In genomic region chr6:128134196-128134924, GRCm38 (mm10) we compare ENCODE assay signal across 8 mouse cellular contexts. TPM values are rescaled to one million over a fixed set of nuclear protein-coding genes. Genes with fewer than 3 reads are reported as not detected.
DNase-seq lines count a peak whose midpoint lies in the region; ATAC-seq and TF ChIP-seq lines count a peak whose summit lies in the region.

No protein-coding gene starts in this region.

- H3K9ac ChIP-seq in lung, embryonic 16.5 days (ENCODE audit: low read length), result peak overlapping the region; percentile 39; the same call in 1 of the 2 replicates
- H3K9ac ChIP-seq in heart, embryonic 13.5 days, result peak overlapping the region; percentile 68
- no peak overlapping the region for H3K9ac ChIP-seq in neural tube, embryonic 15.5 days (replicated peaks)

- H3K27ac ChIP-seq in lung, embryonic 16.5 days (ENCODE audit: low read length), result peak overlapping the region; percentile 85
- peak overlapping the region; percentile 84 for H3K27ac ChIP-seq in heart, embryonic 13.5 days (replicated peaks)
- no peak overlapping the region for H3K27ac ChIP-seq in neural tube, embryonic 15.5 days (replicated peaks)

- WGBS in lung, embryonic 16.5 days, result 33% methylated on average over 8 of the region's 8 CpGs
- 35% methylated on average over 8 of the region's 8 CpGs for WGBS in lung, adult 2 months
- 37% methylated on average over 8 of the region's 8 CpGs for WGBS in heart, embryonic 13.5 days
- 27% methylated on average over 8 of the region's 8 CpGs for WGBS in neural tube, embryonic 15.5 days

- no peaks in the 10 kb centered on the region for H3K27me3 ChIP-seq in lung, embryonic 16.5 days (ENCODE audit: control insufficient read depth, insufficient read depth, low read depth, low read length)
- no peaks in the 10 kb centered on the region for H3K27me3 ChIP-seq in heart, embryonic 13.5 days (replicated peaks)
- H3K27me3 ChIP-seq in neural tube, embryonic 15.5 days (replicated peaks), result no peaks in the 10 kb centered on the region

- intact Hi-C loops in left cerebral cortex, postnatal 10 days (cut with DNase I), result no loop called here

- ATAC-seq in lung, embryonic 16.5 days (ENCODE audit: low read depth), result peak; percentile 19; the same call in 1 of the 2 replicates
- no peak for ATAC-seq in heart, embryonic 13.5 days (ENCODE audit: extremely low read depth, insufficient number of reproducible peaks, low FRiP score, low TSS enrichment)
- 0 out of 2 replicates have a peak, but pooled peaks have one; percentile 3 for ATAC-seq in neural tube, embryonic 15.5 days (ENCODE audit: low FRiP score)

- no peak for TF ChIP-seq POLR2A in lung, adult 2 months (IDR thresholded peaks at IDR 0.05; ENCODE audit: borderline replicate concordance, extremely low read depth, low read depth, low read length)

- peak overlapping the region; percentile 27; the same call in 1 of the 2 replicates for H3K4me2 ChIP-seq in lung, embryonic 16.5 days (ENCODE audit: low read depth, low read length)
- H3K4me2 ChIP-seq in heart, embryonic 13.5 days, result no peak overlapping the region
- H3K4me2 ChIP-seq in neural tube, embryonic 15.5 days, result no peak overlapping the region

- DNase-seq in lung, adult 2 months, result no peak
- DNase-seq in kidney, postnatal 10 days, result peak; percentile 67
- no peak for DNase-seq in thymus, postnatal 36 days
- no peak for DNase-seq in urinary bladder, postnatal 25 days (ENCODE audit: low spot score)
- DNase-seq in left cerebral cortex, postnatal 10 days (ENCODE audit: extremely low spot score in 1 of 2, low spot score in 2 of 2), result no peak

- H3K36me3 ChIP-seq in lung, embryonic 16.5 days (ENCODE audit: control insufficient read depth, insufficient read depth, low read length), result 0 out of 2 replicates have a peak, but pooled peaks cover 1% of the 10 kb centered on the region
- H3K36me3 ChIP-seq in heart, embryonic 13.5 days, result peaks cover 5% of the 10 kb centered on the region; the same call in 1 of the 2 replicates
- no peaks in the 10 kb centered on the region for H3K36me3 ChIP-seq in neural tube, embryonic 15.5 days

- no peaks in the 10 kb centered on the region for H3K9me3 ChIP-seq in lung, embryonic 16.5 days (ENCODE audit: control insufficient read depth, low read length)
- no peaks in the 10 kb centered on the region for H3K9me3 ChIP-seq in heart, embryonic 13.5 days
- no peaks in the 10 kb centered on the region for H3K9me3 ChIP-seq in neural tube, embryonic 15.5 days (replicated peaks)

- no peak for TF ChIP-seq CTCF in lung, adult 2 months (IDR thresholded peaks at IDR 0.05; ENCODE audit: insufficient read depth, low read length)

- peaks cover 47% of the 10 kb centered on the region for H3K4me1 ChIP-seq in lung, embryonic 16.5 days (replicated peaks; ENCODE audit: control insufficient read depth, insufficient read depth, low read length)
- H3K4me1 ChIP-seq in lung, adult 2 months (ENCODE audit: control insufficient read depth, insufficient read depth, low read length), result peaks cover 46% of the 10 kb centered on the region
- H3K4me1 ChIP-seq in heart, embryonic 13.5 days, result peaks cover 66% of the 10 kb centered on the region
- peaks cover 19% of the 10 kb centered on the region for H3K4me1 ChIP-seq in neural tube, embryonic 15.5 days

- H3K4me3 ChIP-seq in lung, embryonic 16.5 days (ENCODE audit: low read length), result no peak overlapping the region
- no peak overlapping the region for H3K4me3 ChIP-seq in lung, adult 2 months (replicated peaks; ENCODE audit: extremely low read depth, low read depth, low read length)
- no peak overlapping the region for H3K4me3 ChIP-seq in heart, embryonic 13.5 days
- H3K4me3 ChIP-seq in neural tube, embryonic 15.5 days (replicated peaks), result no peak overlapping the region

RNA-seq across cellular contexts. Expression of gene Tspan9, which starts 9.0 kb away (rescaled TPM):
- polyA plus RNA-seq in lung, embryonic 16.5 days (2015; fragmentation: Nextera tagmentation; extraction: Ambion mirVana), result 142 and 158 TPM in 2 replicates
- 255 and 312 TPM in 2 replicates for polyA plus RNA-seq in lung, adult 2 months (2012; rRNA removed)
- 127 and 140 TPM in 2 replicates for polyA plus RNA-seq in heart, embryonic 13.5 days (2015; fragmentation: Nextera tagmentation; extraction: Ambion mirVana)
- polyA plus RNA-seq in neural tube, embryonic 15.5 days (2015; fragmentation: Nextera tagmentation; extraction: Ambion mirVana), result 48.3 and 63.2 TPM in 2 replicates
- 10 to 100 TPM; 84.7 to 89.1 TPM for total RNA-seq in left cerebral cortex, postnatal 10 days (2021)
